Mouse (Mus musculus) stomach, postnatal 0 days (tissue): ENCODE measurements around the gene Sgta.

Source experiments
- CTCF ChIP-seq: IDR thresholded peaks from 2 replicates; pipeline ENCODE4 v1.5.1; 2016; ENCODE audit warnings: antibody characterized with exemption, low read depth, mild to moderate bottlenecking, moderate library complexity
- EP300 ChIP-seq: optimal IDR thresholded peaks from 2 replicates; pipeline ENCODE3; 2016; ENCODE audit warnings: antibody characterized with exemption

GRCm38 (mm10) chr10:81029031-81029430 is 30.9 kb downstream of the Sgta start:
- no peak for TF ChIP-seq CTCF
- no peak for TF ChIP-seq EP300
